21 mouse cellular contexts compared by ENCODE assay signal in genomic region chr13:75384631-75385340, GRCm38 (mm10).
"Had no signal": no experiment of that assay in that cellular context is flagged by ENCODE, and none has a peak within 500 bp of the region (broad histone marks: within the 10 kb centered on the region; RNA-seq: fewer than 3 reads in every experiment).

No protein-coding gene starts in this region.

- H3K27me3 ChIP-seq: intestine, embryonic 15.5 days; limb, embryonic 12.5 days; limb, embryonic 15.5 days; lung, embryonic 15.5 days; midbrain, embryonic 12.5 days; midbrain, embryonic 15.5 days; neural tube, embryonic 12.5 days; neural tube, embryonic 15.5 days; stomach, embryonic 15.5 days had no signal

- H3K4me3 ChIP-seq: intestine, embryonic 15.5 days; limb, embryonic 12.5 days; limb, embryonic 15.5 days; lung, embryonic 15.5 days; midbrain, embryonic 12.5 days; midbrain, embryonic 15.5 days; neural tube, embryonic 12.5 days; neural tube, embryonic 15.5 days; stomach, embryonic 15.5 days had no signal

- H3K4me2 ChIP-seq: intestine, embryonic 15.5 days; limb, embryonic 12.5 days; limb, embryonic 15.5 days; lung, embryonic 15.5 days; midbrain, embryonic 12.5 days; midbrain, embryonic 15.5 days; neural tube, embryonic 12.5 days; neural tube, embryonic 15.5 days; stomach, embryonic 15.5 days had no signal

- H3K36me3 ChIP-seq: intestine, embryonic 15.5 days; limb, embryonic 12.5 days; limb, embryonic 15.5 days; lung, embryonic 15.5 days; midbrain, embryonic 12.5 days; midbrain, embryonic 15.5 days; neural tube, embryonic 12.5 days; neural tube, embryonic 15.5 days; stomach, embryonic 15.5 days had no signal

- H3K9me3 ChIP-seq: intestine, embryonic 15.5 days; limb, embryonic 12.5 days; limb, embryonic 15.5 days; lung, embryonic 15.5 days; midbrain, embryonic 12.5 days; midbrain, embryonic 15.5 days; neural tube, embryonic 12.5 days; neural tube, embryonic 15.5 days; stomach, embryonic 15.5 days had no signal

- H3K27ac ChIP-seq: intestine, embryonic 15.5 days; limb, embryonic 12.5 days; limb, embryonic 15.5 days; lung, embryonic 15.5 days; macrophage; midbrain, embryonic 12.5 days; midbrain, embryonic 15.5 days; neural tube, embryonic 12.5 days; neural tube, embryonic 15.5 days; stomach, embryonic 15.5 days had no signal

- H3K4me1 ChIP-seq: intestine, embryonic 15.5 days; limb, embryonic 12.5 days; limb, embryonic 15.5 days; lung, embryonic 15.5 days; midbrain, embryonic 12.5 days; midbrain, embryonic 15.5 days; neural tube, embryonic 12.5 days; neural tube, embryonic 15.5 days; stomach, embryonic 15.5 days had no signal

- H3K9ac ChIP-seq: intestine, embryonic 15.5 days; limb, embryonic 12.5 days; limb, embryonic 15.5 days; lung, embryonic 15.5 days; midbrain, embryonic 12.5 days; midbrain, embryonic 15.5 days; neural tube, embryonic 12.5 days; neural tube, embryonic 15.5 days; stomach, embryonic 15.5 days had no signal

- ATAC-seq: intestine, embryonic 15.5 days; midbrain, embryonic 15.5 days had no signal

- DNase-seq: kidney, adult 11 months; kidney, postnatal 10 days; kidney, postnatal 4 days; left cerebral cortex, postnatal 4 days; lung, adult 18-20 months; lung, postnatal 10 days; right cerebral cortex, adult 18-20 months; right cerebral cortex, postnatal 14 days; right cerebral cortex, postnatal 4 days; thymus, adult 18-20 months; thymus, postnatal 36 days had no signal
